Mouse (Mus musculus): ENCODE measurements at regions not wholly inside any gene's neighbourhood (a gene's known extent, or its start where the extent isn't known, plus 50 kb on each side); places are given as distances from the start of the nearest gene placed in this dataset.

DNA sequence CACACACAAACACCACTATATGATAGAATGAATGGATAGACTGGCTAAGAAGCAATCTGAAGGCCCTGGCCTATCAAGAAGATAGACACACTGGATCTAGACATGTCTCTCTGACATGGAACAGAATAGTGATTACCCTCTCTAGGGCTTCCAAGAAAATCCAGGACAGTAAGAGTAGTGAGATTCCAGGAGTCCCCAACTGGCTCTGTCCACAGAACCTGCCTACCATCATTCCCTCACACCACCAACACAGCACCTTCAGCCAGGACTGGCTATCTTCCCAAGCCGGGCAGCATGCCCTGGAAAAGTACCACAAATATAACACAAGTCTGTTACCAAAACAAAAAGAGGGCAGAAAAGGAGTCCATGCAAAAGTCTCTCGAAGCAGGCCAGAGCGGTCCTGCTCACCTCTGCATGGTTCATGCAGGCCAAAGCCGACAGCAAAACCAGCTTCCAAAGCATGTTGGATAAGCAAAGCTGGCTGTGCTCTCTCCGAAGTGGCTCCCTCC, 59.8 kb downstream of the Mrm1 start:
- TF ChIP-seq POLR2A (IDR thresholded peaks at IDR 0.05; ENCODE audit: borderline replicate concordance, extremely low read depth, insufficient read depth, insufficient read length, poor library complexity, severe bottlenecking) = no peak
- TF ChIP-seq CTCF (IDR thresholded peaks at IDR 0.05; ENCODE audit: borderline replicate concordance, extremely low read depth, insufficient read depth, insufficient read length) = no peak

Measured in brain, embryonic 14.5 days (tissue).